Mouse (Mus musculus): ENCODE results near the gene Dbx1.

DNA sequence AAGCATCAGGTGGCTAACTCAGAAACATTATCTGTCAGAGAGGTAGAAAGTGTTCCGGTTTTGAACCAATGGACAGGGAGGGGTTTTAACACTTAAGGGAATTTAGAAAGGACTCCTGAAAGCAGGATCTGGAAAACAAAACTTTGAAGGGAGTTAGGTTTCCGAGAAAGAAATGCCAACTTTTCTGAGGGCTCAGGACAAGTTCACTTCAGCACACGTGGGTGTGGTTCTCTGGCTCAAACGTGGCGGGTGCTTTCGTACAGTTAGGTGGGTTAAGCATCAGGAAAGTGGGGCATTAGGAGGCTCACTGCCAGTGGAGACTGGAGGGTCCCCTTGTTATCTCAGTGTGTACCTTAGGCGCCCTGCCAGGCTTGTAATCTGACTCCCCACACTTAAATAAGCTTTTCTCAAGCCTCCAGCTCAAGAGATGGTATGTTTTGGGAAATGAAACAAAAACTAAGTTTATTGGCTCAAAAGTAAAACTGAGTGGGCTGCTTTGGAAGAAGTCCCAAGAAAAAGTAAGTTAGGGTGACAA lies 25.9 kb upstream of the Dbx1 start:
- TF ChIP-seq CTCF (IDR thresholded peaks at IDR 0.05; ENCODE audit: extremely low read depth, insufficient read depth, low read length) (no peak), POLR2A (IDR thresholded peaks at IDR 0.05; ENCODE audit: extremely low read depth, insufficient read depth, low read length) (no peak)

Measured in cortical plate, adult 2 months (tissue).